Mouse (Mus musculus): ENCODE results near the gene 9430015G10Rik.

Gene 9430015G10Rik

DNA sequence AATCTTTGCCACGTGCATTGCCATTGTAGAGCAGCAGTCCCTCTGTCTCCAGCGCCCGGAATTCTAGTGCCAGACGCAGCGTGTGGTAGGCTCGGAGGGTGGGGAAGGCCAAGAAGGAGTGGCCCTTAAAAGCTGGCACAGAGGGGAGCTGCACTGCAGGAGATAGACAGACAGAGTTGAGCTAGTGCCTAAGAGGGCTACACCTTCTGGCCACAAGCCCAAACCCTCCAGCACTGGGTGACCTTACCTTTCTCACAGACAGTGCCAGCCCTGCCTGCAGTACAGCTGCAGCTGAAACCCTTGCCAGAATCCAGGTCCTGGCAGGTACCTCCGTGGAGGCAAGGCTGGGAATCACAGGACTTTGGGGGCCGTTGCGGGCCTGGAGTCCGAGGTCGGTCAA lies 62.0 kb downstream of the 9430015G10Rik start:
- DNase-seq (ENCODE audit: low read depth, low spot score), result no peak

Data from ZHBTc4 (cell line).